Mouse (Mus musculus) heart, adult 8-10 months (tissue): Measurements from ENCODE around the gene Trip6. TPM values are rescaled to one million over a fixed set of nuclear protein-coding genes. Genes with fewer than 3 reads are reported as not detected.

Source experiments
- DNase-seq: peaks from one replicate; pipeline ENCODE4 v3.0.0; 2022; ENCODE audit warnings: low spot score
- microRNA-seq: library from miRNA; unstranded; fragments of <30 nt; microRNA quantifications from one replicate; pipeline ENCODE4 v1.2.0, GENCODE M21; 2022
- total RNA-seq, 4 experiments: library from RNA; stranded (reverse); gene quantifications; 2 replicates each; pipeline ENCODE4 v1.2.4; 2022

Trip6 gene
- total RNA-seq, 4 experiments from 2014 or later: 11.5 to 13.2 (median 12.4) TPM

DNA sequence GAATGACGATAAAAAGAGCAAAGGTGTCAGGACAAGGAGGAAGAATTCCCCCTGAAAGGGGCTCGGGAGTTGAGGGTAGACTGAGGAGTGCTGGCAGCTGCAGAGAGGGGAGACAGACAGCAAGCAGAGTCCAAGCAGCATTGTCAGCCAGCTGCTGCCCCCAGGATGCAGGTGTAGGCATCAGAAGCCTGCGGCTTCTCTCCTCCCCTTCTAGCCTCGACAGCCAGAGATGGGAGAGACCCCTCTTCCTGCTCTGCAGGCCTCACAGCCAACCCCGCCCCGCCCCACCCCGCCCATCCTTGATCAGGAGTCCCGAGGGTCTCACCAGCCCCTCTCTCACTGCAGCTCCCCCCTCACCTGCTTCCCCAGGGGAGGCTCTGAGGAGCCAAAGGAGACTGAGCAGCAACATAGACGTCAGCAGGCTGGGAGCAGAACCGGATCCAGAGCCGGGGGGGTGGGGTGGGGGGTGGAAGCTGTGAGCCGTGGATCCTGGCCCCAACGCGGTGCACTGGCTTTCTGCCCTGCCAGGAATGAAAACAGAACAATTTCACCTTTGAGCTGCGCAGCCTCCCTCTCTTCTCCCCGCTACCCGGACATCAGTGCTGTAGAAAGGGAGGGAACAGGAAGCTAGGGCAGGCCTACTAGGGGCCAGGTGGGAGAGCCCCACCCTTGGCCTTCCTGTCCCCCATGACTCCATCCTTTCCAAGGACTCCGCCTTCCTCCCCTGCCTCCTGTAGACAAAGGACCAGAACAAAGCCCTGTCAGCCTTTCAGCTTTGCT is 45.9 kb downstream of the Trip6 start:
- DNase-seq: peak; percentile 62

DNA sequence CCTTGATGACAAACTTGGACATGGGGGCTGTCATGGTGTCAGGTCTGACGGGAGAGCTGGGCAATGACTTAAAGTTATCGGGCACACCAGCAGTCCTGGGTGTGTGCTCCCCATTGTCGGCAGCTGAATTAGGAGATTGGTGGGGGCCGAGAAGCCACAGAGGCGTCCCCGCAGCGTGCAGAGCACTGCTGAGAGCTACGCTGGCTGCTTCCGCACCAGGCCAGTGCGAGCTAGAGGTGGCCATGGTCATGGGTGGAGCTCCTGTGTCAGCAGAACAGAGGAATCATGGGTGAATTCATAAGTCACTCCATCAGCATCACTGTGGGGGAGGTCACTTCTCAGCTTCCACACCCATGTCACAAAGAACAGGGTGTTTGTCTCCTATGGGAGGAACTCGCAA is 49.4 kb downstream of the Trip6 start:
- no peak for DNase-seq

DNA sequence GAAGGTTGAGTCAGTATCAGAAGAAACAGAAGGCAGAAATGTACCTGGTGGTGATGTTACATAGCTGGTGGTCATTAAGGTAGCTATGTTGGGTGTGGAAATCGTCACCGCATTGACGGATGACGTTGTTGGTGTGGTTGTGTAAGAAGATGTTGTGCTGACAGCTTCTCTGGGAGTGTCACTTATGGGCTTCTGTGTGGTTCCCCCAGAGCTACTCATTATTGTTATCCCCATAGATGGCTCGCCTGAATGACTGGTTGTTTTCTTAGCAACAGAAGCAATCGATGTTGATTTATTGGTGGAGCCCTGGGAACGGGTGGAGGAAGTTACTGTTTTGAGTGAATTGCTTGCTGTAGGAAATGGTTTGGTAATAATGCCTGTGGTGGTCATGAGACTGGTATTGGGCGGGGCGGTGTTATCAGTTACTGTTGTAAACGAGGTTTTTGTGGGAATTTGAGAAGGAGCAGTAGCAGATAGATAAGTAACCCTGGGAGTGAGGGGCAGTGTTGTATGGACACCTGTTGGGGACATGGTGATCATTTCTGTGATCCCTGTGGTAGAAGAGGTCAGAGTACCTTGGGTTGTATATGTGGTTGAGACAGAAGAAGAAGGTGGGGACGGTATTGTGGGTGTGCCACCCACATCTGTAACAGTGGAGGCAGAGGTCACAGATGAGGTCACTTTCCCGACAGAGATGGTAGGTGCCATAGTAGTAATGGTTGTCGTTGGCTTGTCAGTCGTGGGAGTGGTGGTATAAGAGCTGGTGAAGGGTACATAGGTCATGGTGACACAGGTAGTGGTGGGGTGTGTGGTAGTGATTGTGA is 50.1 kb downstream of the Trip6 start:
- no peak for DNase-seq

Small RNAs within 50 kb of the gene (microRNA-seq; reads per million reads assigned to microRNA genes)
- gene Mir7036 (1.4 reads per million), gene Mir8116 (not detected)

Other genes starting within 250 kb of the Trip6 start
- 10 to 100 TPM; 33.2 to 59.2 (median 47.4) TPM for gene Serpine1, start 242.1 kb downstream of the Trip6 start, total RNA-seq
- gene Trim56, start 198.2 kb downstream of the Trip6 start, total RNA-seq: 10 to 100 TPM; 20.2 to 22.1 (median 21.5) TPM
- not detected for gene Muc3, start 165.1 kb downstream of the Trip6 start, total RNA-seq
- under 1 TPM in 3 of 4 experiments, not detected in 1; 0.23 to 0.60 (median 0.28) TPM for gene Muc3a, start 102.0 kb downstream of the Trip6 start, total RNA-seq
- gene Ache, start 26.9 kb downstream of the Trip6 start, total RNA-seq: 1 to 10 TPM; 1.5 to 3.3 (median 1.9) TPM
- 10 to 100 TPM in 2 of 4 experiments, 1 to 10 TPM in 2; 7.7 to 10.4 (median 9.7) TPM for gene Ufsp1, start 19.8 kb downstream of the Trip6 start, total RNA-seq
- 10 to 100 TPM; 54.4 to 62.6 (median 60.3) TPM for gene Srrt, start 6.7 kb downstream of the Trip6 start, total RNA-seq
- gene Slc12a9, start 19.2 kb upstream of the Trip6 start, total RNA-seq: 1 to 10 TPM; 1.3 to 2.1 (median 2.0) TPM
- gene Ephb4, start 35.7 kb upstream of the Trip6 start, total RNA-seq: 10 to 100 TPM; 43.7 to 47.3 (median 46.3) TPM
- gene Zan, start 162.7 kb upstream of the Trip6 start, total RNA-seq: not detected
- gene Pop7, start 188.1 kb upstream of the Trip6 start, total RNA-seq: 10 to 100 TPM; 15.0 to 18.3 (median 16.2) TPM
- 10 to 100 TPM; 25.5 to 37.3 (median 27.2) TPM for gene Gigyf1, start 204.1 kb upstream of the Trip6 start, total RNA-seq
- gene Epo, start 218.8 kb upstream of the Trip6 start, total RNA-seq: not detected
- gene Gnb2, start 219.1 kb upstream of the Trip6 start, total RNA-seq: 100 to 1,000 TPM; 243 to 256 (median 246) TPM
- not detected for gene Actl6b, start 239.1 kb upstream of the Trip6 start, total RNA-seq